Mouse (Mus musculus) cortical plate, adult 2 months (tissue): Measurements from ENCODE around the gene Suz12. TPM values are rescaled to one million over a fixed set of nuclear protein-coding genes. Genes with fewer than 3 reads are reported as not detected.

Experiments used
- H3K27ac ChIP-seq: fragments of 200-500 bp; 2 replicates; pipeline ENCODE4 v1.5.1; 2012; ENCODE audit warnings: low read length, control low read depth, inconsistent platforms; ENCODE audit not compliant: insufficient read depth
- H3K4me1 ChIP-seq: fragments of 200-500 bp; 2 replicates; pipeline ENCODE4 v1.6.1; 2011; ENCODE audit warnings: low read length; ENCODE audit not compliant: control insufficient read depth, insufficient read depth
- H3K4me3 ChIP-seq: fragments of 200-500 bp; 2 replicates; pipeline ENCODE4 v1.5.1; 2011; ENCODE audit warnings: mild to moderate bottlenecking, low read length, control low read depth; ENCODE audit not compliant: insufficient read depth
- CTCF ChIP-seq: fragments of 200-500 bp; IDR thresholded peaks from 2 replicates; pipeline ENCODE4 v1.5.1; 2011; ENCODE audit warnings: mild to moderate bottlenecking, control low read depth, low read length; ENCODE audit not compliant: insufficient read depth; ENCODE audit errors: extremely low read depth
- POLR2A ChIP-seq: fragments of 200-500 bp; IDR thresholded peaks from 2 replicates; pipeline ENCODE4 v1.6.1; 2011; ENCODE audit warnings: mild to moderate bottlenecking, low read length, control low read depth; ENCODE audit not compliant: insufficient read depth; ENCODE audit errors: extremely low read depth
- polyA plus RNA-seq: library from polyadenylated mRNA; depleted of rRNA; stranded (reverse); fragments of >200 nt; gene quantifications from 2 replicates; pipeline ENCODE4 v1.2.3, GENCODE M21; 2012; rRNA removed

Suz12 gene
- polyA plus RNA-seq, 1 experiment: 16.6 TPM

DNA sequence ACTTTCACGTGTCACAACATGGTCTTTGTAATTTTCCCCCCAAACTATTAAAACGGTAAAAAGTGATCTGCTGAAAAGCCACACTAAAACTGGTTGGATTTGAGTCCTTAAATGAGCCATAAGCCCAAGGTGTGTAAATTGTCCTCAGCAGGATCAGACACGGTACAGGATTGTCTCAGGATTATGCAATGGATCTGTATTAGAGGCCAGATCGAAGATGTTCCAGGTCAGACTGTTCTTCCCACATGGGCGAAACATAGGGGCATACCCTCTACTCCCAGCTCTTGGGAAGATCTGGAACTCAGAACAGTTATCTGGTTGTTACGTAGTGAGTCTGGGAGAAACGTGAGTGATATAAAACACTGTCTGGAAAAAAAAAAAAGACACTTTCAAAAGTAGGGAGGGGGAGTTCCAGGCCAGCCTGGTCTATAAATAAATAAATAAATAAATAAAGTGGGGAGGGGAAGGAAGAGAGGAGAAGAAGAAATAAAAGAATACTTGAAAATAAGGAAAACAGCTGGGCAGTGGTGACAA lies 88.9 kb downstream of the Suz12 start:
- no peak overlapping the region for H3K27ac ChIP-seq
- TF ChIP-seq POLR2A (no peak), CTCF (no peak)
- peaks cover 4% of the 10 kb centered on the region; the same call in 1 of the 2 replicates for H3K4me1 ChIP-seq

More for the DNA sequence above, 88.9 kb downstream of the Suz12 start:
- H3K4me3 ChIP-seq: no peak overlapping the region; the same call in 1 of the 2 replicates

Other genes with a start within 250 kb of the Suz12 start
- gene Utp6, start 30.7 kb upstream of the Suz12 start, polyA plus RNA-seq: 19.4 and 24.3 TPM in 2 replicates
- 17.2 and 18.2 TPM in 2 replicates for gene Crlf3, start 87.9 kb downstream of the Suz12 start, polyA plus RNA-seq
- gene Atad5, start 96.3 kb downstream of the Suz12 start, polyA plus RNA-seq: 2.9 and 3.0 TPM in 2 replicates
- 7.8 and 9.0 TPM in 2 replicates for gene Tefm, start 149.1 kb downstream of the Suz12 start, polyA plus RNA-seq
- 5.6 and 7.2 TPM in 2 replicates for gene Adap2, start 161.0 kb downstream of the Suz12 start, polyA plus RNA-seq
- 4.7 and 5.0 TPM in 2 replicates for gene Rnf135, start 190.7 kb downstream of the Suz12 start, polyA plus RNA-seq
- 53.2 and 54.1 TPM in 2 replicates for gene Rhot1, start 215.9 kb downstream of the Suz12 start, polyA plus RNA-seq